Mouse (Mus musculus): ENCODE measurements around the gene Tmem120b. TPM values are rescaled to one million over a fixed set of nuclear protein-coding genes. Genes with fewer than 3 reads are reported as not detected.
A peak's percentile ranks its signal among the peaks of the same experiment; 100 is the strongest.

The Tmem120b gene
- total RNA-seq, 2 experiments from 2014 or later, result 11.1 to 11.7 TPM

GRCm38 (mm10) chr5:123149451-123150400 is 81.5 kb downstream of the Tmem120b start:
- intact Hi-C loops (cut with DNase I), result loop anchor here (1.0 kb wide), 1 partner anchor 16 kb away; no protein-coding TSS in a partner anchor
- DNase-seq, result peak; percentile 93 to 96

GRCm38 (mm10) chr5:123150641-123151040 is 82.4 kb downstream of the Tmem120b start:
- peak in 1 of 2 experiments; percentile 20 for DNase-seq
- intact Hi-C loops (cut with DNase I), result loop anchor here (1.0 kb wide), 1 partner anchor 86 kb away; no protein-coding TSS in a partner anchor

- DNase-seq, result peak; percentile 52 to 55
- intact Hi-C loops (cut with DNase I), result loop anchor here (1.0 kb wide), 1 partner anchor 87 kb away; no protein-coding TSS in a partner anchor
These were observed 82.9 kb downstream of the Tmem120b start for GRCm38 (mm10) chr5:123151077-123151476.

- DNase-seq, result no peak
- intact Hi-C loops (cut with DNase I), result loop anchor here (1.0 kb wide), 1 partner anchor 88 kb away; no protein-coding TSS in a partner anchor
These were observed 83.6 kb downstream of the Tmem120b start for GRCm38 (mm10) chr5:123151707-123152362.

- no peak for DNase-seq
- intact Hi-C loops (cut with DNase I), result no loop called here
These were observed 84.7 kb downstream of the Tmem120b start for GRCm38 (mm10) chr5:123152901-123153300.

GRCm38 (mm10) chr5:123155425-123155824 is 87.2 kb downstream of the Tmem120b start:
- DNase-seq, result peak; percentile 83 to 87

GRCm38 (mm10) chr5:123156763-123157162 is 88.5 kb downstream of the Tmem120b start:
- DNase-seq, result no peak
- intact Hi-C loops (cut with DNase I), result loop anchor here (2.0 kb wide), 1 partner anchor 40 kb away; no protein-coding TSS in a partner anchor

More at GRCm38 (mm10) chr5:123155425-123155824, 87.2 kb downstream of the Tmem120b start:
- intact Hi-C loops (cut with DNase I), result loop anchor here (1.0 kb wide), 1 partner anchor 22 kb away; no protein-coding TSS in a partner anchor

- no peak for DNase-seq
- intact Hi-C loops (cut with DNase I), result loop anchor here (2.0 kb wide), 1 partner anchor 41 kb away; no protein-coding TSS in a partner anchor
These were observed 89.8 kb downstream of the Tmem120b start for GRCm38 (mm10) chr5:123157972-123158371.

GRCm38 (mm10) chr5:123159446-123159845 is 91.2 kb downstream of the Tmem120b start:
- intact Hi-C loops (cut with DNase I), result no loop called here
- no peak for DNase-seq

GRCm38 (mm10) chr5:123159866-123160265 is 91.7 kb downstream of the Tmem120b start:
- no peak for DNase-seq
- intact Hi-C loops (cut with DNase I), result no loop called here

- DNase-seq, result no peak
- intact Hi-C loops (cut with DNase I), result no loop called here
These were observed 92.1 kb downstream of the Tmem120b start for GRCm38 (mm10) chr5:123160341-123160740.

- DNase-seq, result no peak
- intact Hi-C loops (cut with DNase I), result no loop called here
These were observed 94.7 kb downstream of the Tmem120b start for GRCm38 (mm10) chr5:123162942-123163341.

GRCm38 (mm10) chr5:123166437-123166836 is 98.2 kb downstream of the Tmem120b start:
- intact Hi-C loops (cut with DNase I), result no loop called here

More at GRCm38 (mm10) chr5:123166437-123166836, 98.2 kb downstream of the Tmem120b start:
- no peak for DNase-seq

Other genes with a start within 250 kb of the Tmem120b start
- 100 to 1,000 TPM; 215 to 217 TPM for gene Anapc5, start 247.1 kb upstream of the Tmem120b start, total RNA-seq (2021)
- 10 to 100 TPM; 26.8 to 32.9 TPM for gene Rnf34, start 218.4 kb upstream of the Tmem120b start, total RNA-seq (2021)
- gene Kdm2b, start 78.6 kb upstream of the Tmem120b start, total RNA-seq (2021), result 10 to 100 TPM; 23.1 to 23.3 TPM
- 10 to 100 TPM; 18.7 to 20.2 TPM for gene Orai1, start 53.3 kb upstream of the Tmem120b start, total RNA-seq (2021)
- not detected for gene Morn3, start 21.4 kb upstream of the Tmem120b start, total RNA-seq (2021)
- gene Rhof, start 64.3 kb downstream of the Tmem120b start, total RNA-seq (2021), result under 1 TPM; 0.64 to 0.77 TPM
- 10 to 100 TPM; 19.6 to 22.1 TPM for gene Setd1b, start 73.8 kb downstream of the Tmem120b start, total RNA-seq (2021)
- 10 to 100 TPM; 20.5 to 24.6 TPM for gene Psmd9, start 101.0 kb downstream of the Tmem120b start, total RNA-seq (2021)
- gene Hpd, start 114.3 kb downstream of the Tmem120b start, total RNA-seq (2021), result not detected
- 1 to 10 TPM; 1.5 to 1.7 TPM for gene Wdr66, start 183.7 kb downstream of the Tmem120b start, total RNA-seq (2021)